Mouse (Mus musculus) kidney, postnatal 36 days (tissue): ENCODE measurements around the gene Elfn1.
A peak's percentile ranks its signal among the peaks of the same experiment; 100 is the strongest.

Experiments
- DNase-seq, 2 experiments: peaks; one replicate each; pipeline ENCODE4 v3.0.0; 2021 to 2022; ENCODE audit warnings: mixed read lengths in 2 of 2

Elfn1 gene

DNA sequence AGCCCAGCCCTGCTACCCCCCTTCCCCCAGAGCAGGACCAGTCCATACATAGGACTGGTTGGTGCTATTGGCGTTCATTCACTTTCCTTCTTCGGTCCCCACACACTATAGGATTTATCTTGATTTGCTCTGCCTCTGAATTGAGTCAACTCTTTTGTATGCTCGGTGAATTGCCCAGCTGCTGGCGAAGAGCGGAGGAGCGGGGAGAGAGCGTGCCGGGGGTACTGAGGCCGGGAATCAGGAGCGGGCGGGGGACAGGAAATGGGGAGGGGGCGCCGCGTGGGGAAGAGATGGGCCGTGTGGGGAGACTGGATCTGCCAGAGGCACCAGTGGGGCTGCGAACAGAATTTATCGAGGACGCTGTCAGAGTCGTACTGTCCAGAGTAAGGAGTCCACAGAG lies 3.8 kb downstream of the Elfn1 start:
- DNase-seq = no peak

DNA sequence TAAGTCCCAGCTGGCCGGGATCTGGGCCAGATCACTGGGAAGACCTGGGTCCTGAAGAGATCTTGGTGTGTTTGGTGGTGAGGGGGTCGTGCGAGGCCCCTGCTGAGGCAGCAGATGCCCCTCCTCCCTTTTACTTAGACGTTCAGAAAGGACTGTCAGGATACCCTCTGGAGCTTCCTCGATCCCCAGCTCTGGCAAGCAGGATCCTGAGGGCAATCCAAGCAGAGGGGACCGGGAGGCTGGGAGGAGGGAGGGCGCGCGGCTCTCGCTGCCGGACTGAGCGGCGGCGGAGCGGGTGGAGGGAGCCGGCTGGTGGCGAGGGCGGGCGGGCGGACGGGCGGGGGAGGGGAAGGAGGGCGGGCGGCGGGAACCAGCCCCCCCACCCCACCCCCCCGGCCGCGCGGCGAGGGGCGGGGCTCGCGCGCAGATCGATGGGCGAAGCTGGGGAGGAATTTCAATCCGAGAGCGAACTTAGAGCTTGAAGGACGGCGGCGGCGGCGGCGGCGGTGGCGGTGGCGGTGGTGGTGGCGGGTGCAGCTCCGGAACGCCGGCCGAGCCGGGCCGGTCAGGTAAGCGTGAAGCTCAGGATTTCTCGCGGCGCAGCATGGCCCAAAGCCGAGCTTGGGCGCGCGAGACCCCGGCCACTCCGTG lies 4.5 kb downstream of the Elfn1 start:
- peak; percentile 27 to 56 for DNase-seq

DNA sequence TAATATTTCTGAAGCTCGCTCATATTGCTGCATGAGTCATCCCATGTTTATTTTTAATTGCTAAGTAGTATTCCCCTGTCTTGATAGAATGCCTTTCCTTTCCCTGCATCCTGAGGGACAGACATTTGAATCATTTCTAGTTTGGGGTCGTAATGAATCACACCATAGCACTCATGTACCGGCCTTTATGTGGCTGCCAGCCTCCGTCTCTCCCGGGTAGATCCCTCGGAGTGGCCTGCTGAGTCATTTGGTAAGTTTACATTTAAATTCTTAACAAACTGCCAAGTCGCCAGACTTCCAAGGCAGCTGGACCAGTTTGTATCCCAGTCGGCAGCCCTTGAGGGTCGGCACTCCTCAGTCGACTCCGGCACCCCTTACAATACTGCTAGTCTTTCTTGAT lies 13.9 kb downstream of the Elfn1 start:
- no peak for DNase-seq

DNA sequence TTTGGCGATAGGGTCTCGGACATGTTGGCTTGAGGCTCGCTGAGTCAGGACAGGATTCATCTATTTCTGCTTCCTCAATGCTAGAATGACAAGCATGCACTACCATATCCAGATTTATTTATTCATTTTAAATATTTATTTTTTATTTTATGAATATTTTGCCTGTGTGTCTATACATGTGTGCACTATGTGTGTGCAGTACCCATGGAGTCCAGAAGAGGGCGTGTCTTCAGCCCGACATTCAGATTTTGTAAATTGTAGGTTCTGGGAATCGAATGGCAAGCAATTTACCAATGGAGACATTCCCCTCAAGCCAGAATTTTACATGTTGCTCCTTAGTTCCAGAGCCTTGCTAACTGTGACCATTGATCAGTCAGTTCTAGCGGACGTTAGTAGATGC lies 16.1 kb downstream of the Elfn1 start:
- DNase-seq = no peak

DNA sequence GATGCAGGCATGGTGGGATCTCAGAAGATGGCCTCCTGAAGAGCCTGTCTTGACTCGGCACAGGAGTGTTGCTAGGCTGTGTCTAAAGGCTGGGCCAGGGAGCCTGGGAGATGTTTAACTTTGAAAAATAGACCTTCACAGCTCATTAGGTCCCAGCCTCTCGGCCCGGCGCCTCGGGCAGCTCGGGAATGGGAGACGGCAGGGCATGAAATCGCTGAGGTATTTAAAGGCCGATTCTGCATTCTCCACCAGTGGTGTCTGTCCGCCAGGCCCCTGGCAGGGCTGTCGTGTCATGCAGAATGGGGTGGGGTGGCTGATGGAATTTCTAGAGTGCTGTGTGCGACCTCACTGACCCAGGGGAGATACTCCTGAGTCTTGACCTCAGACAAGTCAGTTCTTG lies 22.4 kb downstream of the Elfn1 start:
- peak; percentile 71 to 74 for DNase-seq

DNA sequence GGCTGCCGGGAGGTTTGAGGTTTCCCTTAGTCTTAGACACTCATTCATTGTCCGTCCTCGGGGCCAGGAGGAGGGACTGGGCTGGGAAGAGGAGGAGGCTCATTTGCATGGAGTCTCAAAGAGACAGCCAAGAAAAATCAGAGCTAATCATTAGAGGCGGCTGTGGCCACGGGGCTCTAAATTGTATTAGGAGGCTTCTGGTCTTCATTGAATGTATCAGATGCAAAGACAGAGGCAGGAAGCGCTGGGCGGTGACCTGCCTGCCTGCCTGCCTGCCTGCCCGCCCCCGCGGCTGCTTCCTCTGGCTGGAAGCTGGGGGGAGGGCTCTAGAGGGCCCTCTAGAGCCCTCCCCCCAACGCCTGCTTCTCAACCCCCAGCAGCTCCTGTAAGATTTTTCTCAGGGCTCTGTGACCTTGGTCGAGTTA lies 23.2 kb downstream of the Elfn1 start:
- DNase-seq = peak; percentile 66 to 68

DNA sequence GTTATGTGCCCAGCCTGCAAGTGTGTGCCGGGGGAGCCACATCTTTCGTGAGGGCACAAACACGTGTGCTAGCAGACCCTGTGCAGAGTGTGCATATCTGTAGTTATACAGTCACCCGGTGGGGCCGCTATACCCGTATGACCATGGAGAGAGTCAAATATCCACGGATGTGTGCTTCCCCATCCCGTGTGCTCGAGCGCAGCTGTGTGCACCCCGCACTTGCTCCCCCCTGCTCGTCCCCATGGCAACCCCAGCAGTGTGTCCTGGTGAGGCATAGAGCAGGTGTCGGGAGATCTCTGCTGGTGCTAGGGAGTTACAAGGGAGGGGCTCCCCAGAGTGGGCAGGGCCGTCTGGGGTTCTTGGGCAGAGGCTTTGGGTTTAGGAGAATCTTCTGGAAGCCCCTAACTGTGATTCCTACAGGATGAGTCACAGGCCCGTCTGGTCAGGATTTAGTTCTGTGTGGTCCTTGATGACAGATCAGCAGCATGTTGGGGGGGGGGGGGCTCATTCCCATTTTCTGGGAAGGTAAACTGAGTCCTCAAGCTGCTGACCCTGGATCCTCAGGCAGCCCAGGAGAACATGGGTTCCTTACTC lies 24.3 kb downstream of the Elfn1 start:
- peak in 1 of 2 experiments; percentile 17 for DNase-seq

DNA sequence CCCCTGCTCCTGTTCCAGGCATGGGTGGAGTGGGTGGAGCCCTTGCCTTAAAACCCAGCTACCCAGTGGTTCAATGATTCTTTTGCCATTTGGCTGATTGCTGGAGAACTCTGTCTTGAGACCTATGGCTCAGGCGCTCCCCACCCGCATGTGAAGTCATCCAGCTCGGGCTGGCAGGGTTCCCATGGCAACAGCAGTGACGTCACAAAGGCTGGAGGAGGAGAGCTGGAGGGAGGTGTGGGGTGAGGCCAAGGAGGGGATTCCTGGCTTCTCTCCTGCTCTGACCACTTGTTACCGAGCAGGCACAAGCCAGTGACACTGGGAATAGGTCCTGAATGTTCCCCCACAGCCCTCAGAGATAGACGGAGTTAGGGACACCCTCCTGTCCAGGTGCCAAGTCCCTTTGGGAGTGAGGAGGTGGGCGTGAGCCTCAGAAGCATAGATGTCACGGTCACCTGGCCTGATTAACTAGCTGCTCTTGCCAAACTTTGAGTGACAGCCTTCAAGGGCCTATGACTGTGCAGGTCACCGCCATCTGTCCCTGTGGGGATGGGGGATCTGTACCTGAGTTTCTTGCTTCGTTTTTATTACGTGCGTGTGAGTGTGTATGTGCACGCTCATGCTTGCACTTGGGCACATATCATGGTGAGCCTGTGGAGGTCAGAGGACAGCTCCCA lies 25.0 kb downstream of the Elfn1 start:
- DNase-seq = peak; percentile 82 to 85

DNA sequence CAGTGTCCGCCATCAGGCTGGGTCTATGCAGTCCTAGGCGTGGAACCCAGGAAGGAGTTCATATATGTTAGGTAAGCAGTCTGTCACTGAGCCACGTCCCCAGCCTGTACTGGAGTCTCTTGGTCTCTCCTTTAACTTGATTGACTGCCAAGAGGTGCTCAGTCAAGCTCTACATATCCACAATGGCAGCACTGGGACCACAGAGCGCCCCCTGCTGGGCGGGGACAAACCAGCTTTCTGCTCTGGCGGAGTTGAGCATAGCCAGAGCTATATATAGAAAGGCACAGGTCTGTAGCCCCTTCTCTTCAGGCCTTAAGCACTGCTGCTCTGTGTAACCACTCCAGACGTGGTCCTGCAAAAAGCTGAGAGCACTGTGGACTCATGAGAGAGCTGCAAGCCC lies 25.7 kb downstream of the Elfn1 start:
- peak; percentile 73 to 82 for DNase-seq

DNA sequence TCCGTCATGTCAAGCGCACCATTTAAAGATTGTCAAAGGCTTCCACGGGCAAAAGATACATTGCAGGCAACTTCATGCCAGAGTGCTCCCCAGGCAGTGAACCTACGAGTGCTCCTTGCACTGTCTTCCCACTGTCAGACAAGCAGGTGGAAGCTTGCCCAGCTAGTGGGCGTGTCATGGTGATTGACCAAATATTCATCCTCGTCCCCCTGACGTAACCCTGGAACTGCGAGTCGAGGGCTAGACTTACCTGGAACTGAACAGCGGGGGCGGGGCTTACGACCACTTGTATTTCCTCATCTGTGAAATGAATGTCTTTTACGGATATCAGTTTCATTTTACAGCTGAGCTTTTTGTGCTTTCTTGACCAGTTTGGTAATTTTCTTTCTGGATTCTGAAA lies 28.7 kb downstream of the Elfn1 start:
- peak; percentile 23 to 61 for DNase-seq

DNA sequence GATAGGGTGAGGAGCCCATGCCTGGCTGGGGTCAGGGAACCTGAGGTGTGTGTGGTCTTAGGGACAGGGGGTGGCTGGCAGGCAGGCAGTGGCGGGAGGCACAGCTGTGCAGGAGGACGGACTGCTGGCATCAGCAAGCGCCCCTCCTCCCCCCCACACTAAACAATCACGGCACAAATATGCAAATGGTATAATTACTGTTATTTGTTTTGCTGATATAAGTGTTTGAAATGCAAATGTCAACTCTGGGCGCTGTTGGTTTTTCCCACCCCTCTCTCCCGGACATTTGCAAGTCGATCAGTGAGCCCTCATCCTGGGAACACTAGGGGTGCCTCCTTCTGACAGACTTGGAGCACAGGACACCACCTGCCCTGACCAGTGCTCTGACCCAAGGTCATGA lies 37.0 kb downstream of the Elfn1 start:
- DNase-seq = no peak

DNA sequence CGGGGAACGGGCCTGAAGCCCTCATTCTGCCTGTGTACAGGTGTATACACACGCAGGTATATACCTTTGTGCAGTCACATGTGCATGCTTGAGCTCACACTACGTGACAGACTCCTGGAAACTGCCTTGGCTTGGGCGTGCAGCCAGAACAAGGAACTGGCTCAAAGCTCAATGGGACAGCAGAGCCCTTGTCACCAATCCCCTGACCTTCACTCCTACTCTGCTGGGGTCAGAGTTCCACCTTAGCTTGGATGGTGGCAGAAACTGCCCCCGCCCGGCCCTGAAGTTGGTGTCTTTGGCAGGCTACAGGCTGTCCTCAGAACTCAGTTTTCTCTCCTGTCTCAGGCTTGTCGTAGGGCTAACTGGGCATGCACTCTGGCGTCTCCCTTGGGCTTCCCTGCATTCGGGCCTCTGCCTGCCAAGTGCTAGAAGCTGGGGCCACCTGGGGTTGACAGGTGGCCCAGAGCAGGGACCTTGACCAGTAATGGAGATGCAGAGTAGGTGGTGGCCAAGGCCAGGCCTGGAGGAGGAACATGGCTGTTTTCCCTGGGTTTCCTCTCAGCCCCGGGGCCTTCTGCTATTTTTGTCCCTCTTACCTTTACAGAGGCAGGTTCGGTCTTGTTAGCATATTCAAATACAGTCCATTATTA lies 38.1 kb downstream of the Elfn1 start:
- DNase-seq = peak; percentile 75 to 77

DNA sequence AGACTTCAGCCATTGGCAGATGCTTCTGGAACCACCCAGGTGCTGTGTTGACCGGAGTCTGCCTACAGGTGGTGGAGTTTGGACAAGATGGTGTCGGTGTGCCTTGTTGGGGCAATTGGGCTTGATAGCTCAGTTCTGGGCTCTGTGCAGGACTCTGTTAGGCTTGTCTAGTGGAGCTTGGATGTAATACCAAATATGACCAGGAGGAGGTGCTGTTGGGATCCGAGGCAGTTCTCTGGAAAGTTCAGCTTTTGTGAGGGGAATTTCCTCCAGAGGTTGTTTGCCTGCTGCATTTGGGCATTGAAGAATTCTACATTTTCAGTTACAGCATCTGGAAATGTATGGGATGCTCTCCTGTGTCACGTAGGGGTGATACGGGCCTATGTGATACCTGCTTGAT lies 39.7 kb downstream of the Elfn1 start:
- no peak for DNase-seq

DNA sequence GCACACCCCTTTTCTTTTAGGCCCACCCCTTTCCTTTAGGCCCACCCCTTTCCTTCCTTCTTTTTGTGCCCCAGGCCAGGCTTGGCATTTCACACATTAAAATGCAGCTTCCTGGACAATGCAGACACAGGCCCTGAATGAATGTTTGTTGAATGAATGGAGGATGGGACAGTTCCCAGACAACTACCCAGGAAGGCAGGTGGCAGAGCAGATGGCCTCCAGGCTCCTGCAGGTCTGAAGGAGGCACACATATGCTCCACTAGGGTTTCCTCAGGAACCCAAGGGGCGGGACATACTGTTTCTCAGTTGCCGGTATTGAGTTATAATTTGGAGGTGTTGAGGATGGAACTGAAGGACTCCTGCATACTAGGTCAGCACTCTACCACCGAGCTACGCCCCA lies 40.8 kb downstream of the Elfn1 start:
- no peak for DNase-seq

DNA sequence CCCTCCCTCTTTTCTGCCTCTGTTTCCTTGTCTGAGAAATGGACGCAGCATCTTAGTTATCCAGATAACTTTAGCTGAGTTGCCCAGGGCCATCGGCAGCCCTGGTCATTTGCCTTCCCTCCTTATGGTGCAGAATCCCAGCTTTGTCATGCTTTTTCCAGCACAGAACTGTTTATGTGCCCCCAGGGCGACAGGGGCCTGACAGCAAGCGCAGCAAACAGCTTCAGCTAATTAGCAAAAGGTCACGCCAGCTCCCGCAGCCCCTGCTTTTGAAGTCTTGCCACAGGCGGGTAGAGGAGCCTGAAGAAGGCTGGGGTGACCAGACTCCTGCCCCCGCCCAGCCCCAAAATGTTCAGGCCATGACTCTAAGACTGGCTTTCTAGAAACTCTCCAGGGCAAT lies 41.6 kb downstream of the Elfn1 start:
- DNase-seq = no peak

DNA sequence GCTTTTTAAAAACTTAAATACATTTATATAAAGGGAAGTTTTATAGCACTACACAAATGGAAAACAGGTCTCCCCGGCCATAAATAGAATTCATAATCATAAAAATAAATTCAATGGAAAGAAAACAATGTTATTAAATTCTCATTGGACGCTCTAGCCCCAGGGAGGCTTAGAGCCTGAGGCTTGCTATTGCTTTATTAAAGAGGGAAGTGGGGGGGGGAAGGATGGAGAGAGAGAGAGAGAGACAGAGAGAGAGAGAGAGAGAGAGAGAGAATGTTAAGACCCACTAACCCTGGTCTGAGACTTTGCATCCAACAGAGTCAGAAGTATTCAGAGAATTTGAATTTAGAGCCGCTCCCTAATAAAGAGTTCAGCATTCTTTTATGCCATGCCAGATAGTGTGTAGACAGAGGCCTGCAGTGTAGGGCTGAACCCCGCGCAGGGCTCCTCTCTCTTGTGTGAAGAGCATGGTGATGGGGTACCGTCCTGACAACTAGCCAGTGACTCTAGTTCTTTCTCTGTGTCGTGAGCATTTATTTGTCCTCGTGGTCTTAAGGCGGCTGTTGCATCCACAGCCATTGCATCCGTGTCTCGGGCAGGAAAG lies 42.3 kb downstream of the Elfn1 start:
- DNase-seq = no peak

DNA sequence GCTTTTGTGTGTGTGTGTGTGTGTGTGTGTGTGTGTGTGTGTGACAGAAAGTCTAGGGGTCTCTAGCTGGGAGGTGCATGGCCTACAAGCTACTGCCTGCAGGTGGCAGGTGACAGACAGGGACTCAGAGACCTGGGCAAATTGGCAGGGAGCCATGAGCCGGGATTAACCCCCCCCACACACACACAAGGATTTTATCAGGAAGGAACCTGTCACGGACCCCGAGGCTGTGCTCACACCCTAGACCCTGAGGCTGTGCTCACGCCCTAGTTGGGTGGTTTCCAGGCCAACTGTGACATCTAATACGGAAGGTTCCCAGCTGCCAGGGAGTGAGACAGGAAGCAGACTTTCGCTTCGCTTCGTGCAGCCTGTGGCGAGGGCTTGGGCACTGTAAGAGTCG lies 49.1 kb downstream of the Elfn1 start:
- peak; percentile 9 to 58 for DNase-seq

DNA sequence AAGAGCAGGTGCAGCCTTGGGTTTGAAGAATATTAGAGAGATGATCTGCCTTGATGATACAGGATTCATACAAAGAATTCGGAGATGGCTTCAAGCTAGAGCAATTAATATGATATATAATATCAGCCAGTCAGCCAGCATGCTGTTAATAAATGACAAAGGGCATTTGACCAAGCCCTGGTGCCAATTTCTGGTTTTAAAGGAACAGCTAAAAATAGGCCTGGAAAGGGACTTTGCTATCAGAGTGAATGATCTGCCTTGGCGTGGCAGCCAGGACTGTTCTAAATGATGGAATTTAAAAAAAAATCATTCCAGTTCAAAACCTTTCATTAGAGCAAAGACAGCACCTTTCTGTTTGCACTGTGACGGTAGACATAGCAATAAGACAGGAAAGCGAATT lies 52.0 kb downstream of the Elfn1 start:
- DNase-seq = no peak

DNA sequence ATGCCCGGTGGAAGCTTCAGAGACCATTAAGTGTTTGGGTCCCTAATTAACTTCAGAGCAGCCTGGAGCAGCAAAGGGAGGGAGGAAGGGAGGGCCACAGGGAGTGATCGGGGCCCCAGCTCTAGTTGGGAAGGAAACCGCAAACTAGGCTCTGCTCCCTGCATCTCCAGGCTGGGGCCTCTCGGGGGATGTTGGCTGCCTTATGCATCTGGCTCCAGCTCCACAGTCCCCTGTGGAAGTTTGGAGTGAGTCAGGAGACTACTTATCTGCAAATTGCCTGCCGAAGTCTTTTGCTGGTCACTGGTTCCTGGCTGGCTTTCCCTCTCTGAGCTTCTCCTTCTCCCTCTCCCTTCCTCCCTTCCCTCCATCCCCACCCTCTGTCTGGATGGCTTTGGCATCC lies 56.6 kb downstream of the Elfn1 start:
- DNase-seq = no peak

DNA sequence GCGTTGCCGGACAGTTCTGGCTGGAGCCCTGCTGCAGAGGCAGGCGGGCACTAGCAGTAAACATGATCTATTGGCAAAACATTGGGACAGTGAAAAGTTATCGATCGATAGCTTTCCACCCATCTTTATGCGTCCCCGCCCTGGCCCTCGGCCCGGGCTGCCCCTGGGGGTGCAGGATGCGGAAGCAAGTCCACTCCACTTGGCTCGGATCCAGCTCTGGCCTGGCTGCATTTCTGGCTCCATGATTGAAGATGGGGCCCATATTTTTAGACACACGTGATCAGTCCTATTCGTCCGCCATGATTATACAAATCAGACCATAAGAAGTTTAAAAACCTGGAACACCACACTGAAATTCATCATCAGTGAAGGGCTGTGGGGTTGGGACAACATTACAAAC lies 57.9 kb downstream of the Elfn1 start:
- peak in 1 of 2 experiments; percentile 14 for DNase-seq

DNA sequence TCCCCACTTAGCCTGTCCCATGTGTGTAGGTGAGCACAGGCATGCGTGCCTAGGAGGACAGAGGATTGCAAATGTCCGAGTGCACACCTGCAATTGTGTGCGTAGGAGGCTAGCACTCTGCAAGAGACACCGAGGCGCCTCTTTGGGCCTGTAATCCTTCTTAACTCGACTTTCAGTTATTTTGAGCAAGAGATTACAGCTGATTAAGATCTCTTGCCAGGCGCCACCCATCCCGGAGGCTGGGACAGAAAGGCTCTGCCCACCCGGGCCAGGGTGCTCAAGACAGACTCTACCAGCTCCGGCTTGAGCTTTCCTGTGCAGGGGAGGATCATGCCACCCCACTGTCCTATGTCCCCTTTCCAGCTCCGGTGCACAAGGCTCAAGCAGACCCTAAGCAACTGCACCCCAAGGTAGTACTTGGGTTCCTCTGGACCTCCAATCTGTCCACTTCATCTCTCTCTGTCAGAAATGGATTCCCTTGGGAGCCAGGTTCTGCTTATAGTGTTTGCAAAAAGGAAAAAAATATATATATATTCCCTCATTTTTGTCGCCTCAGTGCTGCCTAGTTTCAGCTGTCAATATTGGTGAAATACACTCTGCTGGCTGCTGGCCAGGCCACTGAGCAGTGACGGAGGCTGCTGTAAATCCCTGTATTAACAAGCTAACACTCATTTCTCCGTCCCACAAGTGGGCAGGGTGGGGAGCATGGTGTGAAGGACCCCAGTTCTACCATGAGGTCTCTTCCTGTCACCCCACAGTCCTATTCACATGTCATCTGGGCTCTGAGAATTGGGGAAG lies 61.6 kb downstream of the Elfn1 start:
- peak in 1 of 2 experiments; percentile 30 for DNase-seq

DNA sequence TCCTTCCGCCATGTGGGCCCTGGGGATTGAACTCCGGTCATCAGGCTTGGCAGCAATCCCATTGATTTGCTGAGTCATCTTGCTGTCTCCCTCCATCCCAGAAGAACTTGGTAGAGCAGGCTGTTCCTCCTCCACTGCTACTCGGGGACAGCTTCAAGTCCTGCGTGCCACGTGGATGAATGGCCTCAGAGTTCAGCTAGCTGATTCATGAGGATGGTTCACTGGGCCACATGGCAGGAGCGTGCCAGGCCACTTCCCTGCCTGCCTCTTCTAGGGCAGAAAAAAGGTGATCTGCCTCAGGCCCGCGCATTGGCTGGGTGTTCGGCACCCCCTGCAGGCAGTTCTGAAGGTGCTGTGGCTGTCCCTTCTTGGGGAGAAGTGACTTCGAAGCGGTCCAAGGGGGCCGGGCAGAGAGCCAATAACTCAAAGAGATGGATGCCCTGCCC lies 62.5 kb downstream of the Elfn1 start:
- peak; percentile 56 to 70 for DNase-seq
